Mouse (Mus musculus): ENCODE results near the gene Rhebl1. TPM values are rescaled to one million over a fixed set of nuclear protein-coding genes. Genes with fewer than 3 reads are reported as not detected.
A peak's percentile ranks its signal among the peaks of the same experiment; 100 is the strongest.

Rhebl1 gene
- total RNA-seq, 1 experiment from 2014 or later, result 12.0 TPM

DNA sequence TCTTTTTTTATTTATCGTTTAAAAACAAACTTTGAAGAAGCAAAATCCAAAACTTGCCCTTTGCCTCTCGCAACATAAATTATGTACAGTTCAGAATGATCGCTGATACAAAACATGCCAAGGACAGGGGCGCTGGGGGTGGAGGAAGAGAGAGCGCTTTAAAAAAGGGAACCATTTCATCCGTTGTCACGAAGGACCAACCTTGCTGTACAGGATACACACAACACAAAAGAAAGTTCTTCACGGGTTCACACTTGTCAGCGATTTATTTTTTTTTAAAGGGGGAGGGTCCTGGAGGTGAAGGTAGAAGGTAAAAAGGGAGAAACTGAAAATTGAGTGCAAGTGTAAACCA, 62.7 kb downstream of the Rhebl1 start:
- peak; percentile 45 for ATAC-seq (replicated peaks; ENCODE audit: low read depth, poor library complexity, severe bottlenecking)

DNA sequence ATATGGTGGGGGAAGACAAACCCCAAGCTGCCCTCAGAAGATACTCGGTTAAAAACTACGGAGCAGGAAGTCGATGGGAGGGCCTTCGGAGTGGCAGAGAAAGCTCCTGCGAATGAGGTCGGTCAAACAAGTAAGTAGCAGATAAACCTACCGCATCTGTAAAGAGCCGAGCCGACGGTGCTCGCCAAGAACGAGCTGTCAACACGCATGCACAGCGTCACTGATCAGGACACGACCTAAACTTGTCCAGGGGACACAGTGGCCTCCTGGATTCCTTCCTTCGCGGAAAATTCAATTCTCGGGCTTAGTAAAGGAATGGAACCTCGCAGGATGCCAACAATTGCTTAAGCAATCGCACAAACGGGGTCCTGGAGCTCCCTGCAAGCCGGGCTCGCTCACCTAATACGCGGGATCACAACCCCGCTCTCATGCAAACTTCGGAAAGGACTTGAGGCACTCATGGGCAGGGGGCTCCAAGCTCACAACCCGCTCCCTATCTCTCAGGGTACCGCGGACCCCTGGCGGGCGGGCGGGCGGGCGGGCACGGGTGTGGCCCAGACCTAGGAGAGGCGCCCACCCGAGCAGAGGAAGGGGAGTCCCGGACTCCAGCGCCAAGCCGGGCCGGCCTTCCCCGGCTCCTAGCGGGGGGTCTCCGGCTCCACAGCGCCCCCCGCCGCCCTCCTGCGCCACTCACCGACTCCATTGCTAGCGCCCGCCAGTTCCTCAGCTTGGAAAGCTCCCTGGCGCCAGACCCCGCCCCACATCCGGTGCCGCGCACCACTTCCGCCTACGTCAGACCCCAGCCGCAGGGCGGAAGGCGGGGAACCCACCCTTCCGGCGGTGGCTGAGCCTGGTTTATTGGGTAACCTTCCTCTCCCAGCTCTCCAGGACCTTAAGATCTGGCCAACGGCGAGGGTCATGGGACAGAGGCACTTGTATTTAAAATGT, 63.3 kb downstream of the Rhebl1 start, which contains the start of gene Prkag1:
Gene Prkag1 (minus strand): TSS at position 786 of the 948 bp plus-strand sequence.
- ATAC-seq (replicated peaks; ENCODE audit: low read depth, poor library complexity, severe bottlenecking), result peak; percentile 86

Other genes starting within 250 kb of the Rhebl1 start
- gene Ddx23, start 231.6 kb downstream of the Rhebl1 start, total RNA-seq (2017), result 84.4 and 114 TPM in 2 replicates
- gene Rnd1, start 217.1 kb downstream of the Rhebl1 start, total RNA-seq (2017), result 0.23 TPM in 1 of 2 replicates, not detected in the other
- gene Ccdc65, start 186.3 kb downstream of the Rhebl1 start, total RNA-seq (2017), result not detected in 2 replicates
- 16.9 and 21.6 TPM in 2 replicates for gene Fkbp11, start 166.3 kb downstream of the Rhebl1 start, total RNA-seq (2017)
- 27.0 and 32.8 TPM in 2 replicates for gene Arf3, start 131.3 kb downstream of the Rhebl1 start, total RNA-seq (2017)
- 0.64 TPM in 1 of 2 replicates, not detected in the other for gene Wnt10b, start 116.4 kb downstream of the Rhebl1 start, total RNA-seq (2017)
- not detected in 2 replicates for gene Wnt1, start 104.7 kb downstream of the Rhebl1 start, total RNA-seq (2017)
- gene Ddn, start 85.0 kb downstream of the Rhebl1 start, total RNA-seq (2017), result 0.23 TPM in 1 of 2 replicates, not detected in the other
- 65.2 and 77.8 TPM in 2 replicates for gene Prkag1, start 63.0 kb downstream of the Rhebl1 start, total RNA-seq (2017)
- gene Kmt2d, start 23.3 kb downstream of the Rhebl1 start, total RNA-seq (2017), result 27.3 and 52.2 TPM in 2 replicates
- gene Dhh, start 4.0 kb upstream of the Rhebl1 start, total RNA-seq (2017), result not detected in 2 replicates
- gene Lmbr1l, start 23.7 kb upstream of the Rhebl1 start, total RNA-seq (2017), result 0.97 and 9.0 TPM in 2 replicates
- gene Tuba1b, start 40.0 kb upstream of the Rhebl1 start, total RNA-seq (2017), result 776 and 824 TPM in 2 replicates
- 1.9 and 18.7 TPM in 2 replicates for gene Gm49450, start 59.0 kb upstream of the Rhebl1 start, total RNA-seq (2017)
- 25.4 and 32.0 TPM in 2 replicates for gene Tuba1a, start 59.2 kb upstream of the Rhebl1 start, total RNA-seq (2017)
- 41.0 and 61.3 TPM in 2 replicates for gene Tuba1c, start 135.4 kb upstream of the Rhebl1 start, total RNA-seq (2017)
- gene Prph, start 160.6 kb upstream of the Rhebl1 start, total RNA-seq (2017), result not detected in 2 replicates
- 12.6 and 18.6 TPM in 2 replicates for gene Troap, start 180.0 kb upstream of the Rhebl1 start, total RNA-seq (2017)
- not detected in 2 replicates for gene C1ql4, start 193.3 kb upstream of the Rhebl1 start, total RNA-seq (2017)
- gene Dnajc22, start 198.6 kb upstream of the Rhebl1 start, total RNA-seq (2017), result not detected in 2 replicates
- 0.46 and 1.7 TPM in 2 replicates for gene Spats2, start 231.4 kb upstream of the Rhebl1 start, total RNA-seq (2017)

All from common myeloid progenitor, adult 5-6 weeks (primary cell).